Mouse (Mus musculus): ENCODE measurements around the gene Zbtb8a.
"Not testable (repeated sequence)": the region's sequence is repeated elsewhere in the genome, so short reads cannot be mapped to it uniquely, and the experiment has no call there.

Zbtb8a gene

GRCm38 (mm10) chr4:129377601-129378390 lies at the start of gene Zbtb8a:
TSS of gene Zbtb8a (minus strand) at chr4:129378116.
- DNase-seq = peak; percentile 48 to 52

GRCm38 (mm10) chr4:129418321-129418720 lies 40.4 kb upstream of the Zbtb8a start:
- DNase-seq = no peak

GRCm38 (mm10) chr4:129416478-129416877 lies 38.6 kb upstream of the Zbtb8a start:
- DNase-seq = no peak

- DNase-seq = no peak
Measured at GRCm38 (mm10) chr4:129415892-129416291, 38.0 kb upstream of the Zbtb8a start.

GRCm38 (mm10) chr4:129410991-129411390 lies 33.1 kb upstream of the Zbtb8a start:
- DNase-seq = no peak

- DNase-seq = not testable (repeated sequence)
Measured at GRCm38 (mm10) chr4:129410532-129410931, 32.6 kb upstream of the Zbtb8a start.

GRCm38 (mm10) chr4:129406447-129406846 lies 28.5 kb upstream of the Zbtb8a start:
- peak; percentile 79 to 84 for DNase-seq

- no peak for DNase-seq
Measured at GRCm38 (mm10) chr4:129399813-129400212, 21.9 kb upstream of the Zbtb8a start.

- peak; percentile 78 to 80 for DNase-seq
Measured at GRCm38 (mm10) chr4:129396960-129397359, 19.0 kb upstream of the Zbtb8a start.

- DNase-seq = no peak
Measured at GRCm38 (mm10) chr4:129394089-129394870, 16.4 kb upstream of the Zbtb8a start.

GRCm38 (mm10) chr4:129390936-129391557 lies 13.1 kb upstream of the Zbtb8a start:
- DNase-seq = no peak

GRCm38 (mm10) chr4:129390216-129390743 lies 12.4 kb upstream of the Zbtb8a start:
- DNase-seq = no peak

- no peak for DNase-seq
Measured at GRCm38 (mm10) chr4:129388404-129388803, 10.5 kb upstream of the Zbtb8a start.

- no peak for DNase-seq
Measured at GRCm38 (mm10) chr4:129386989-129387388, 9.1 kb upstream of the Zbtb8a start.

GRCm38 (mm10) chr4:129386269-129386946 lies 8.5 kb upstream of the Zbtb8a start:
- no peak for DNase-seq

- peak; percentile 39 to 48 for DNase-seq
Measured at GRCm38 (mm10) chr4:129385685-129386084, 7.8 kb upstream of the Zbtb8a start.

GRCm38 (mm10) chr4:129384440-129384839 lies 6.5 kb upstream of the Zbtb8a start:
- DNase-seq = peak; percentile 60 to 74

- DNase-seq = peak in 1 of 2 experiments; percentile 38
Measured at GRCm38 (mm10) chr4:129383586-129383985, 5.7 kb upstream of the Zbtb8a start.

- DNase-seq = no peak
Measured at GRCm38 (mm10) chr4:129382488-129382887, 4.6 kb upstream of the Zbtb8a start.

GRCm38 (mm10) chr4:129382029-129382428 lies 4.1 kb upstream of the Zbtb8a start:
- DNase-seq = no peak

GRCm38 (mm10) chr4:129381148-129381547 lies 3.2 kb upstream of the Zbtb8a start:
- DNase-seq = no peak

GRCm38 (mm10) chr4:129379805-129380204 lies 1.9 kb upstream of the Zbtb8a start:
- DNase-seq = no peak

All from lung, adult 18-20 months (tissue).